Mouse (Mus musculus) thymus, adult 18-20 months (tissue): ENCODE measurements around the gene Prkd2.

Experiments used
- DNase-seq, 2 experiments: peaks; one replicate each; pipeline ENCODE4 v3.0.0; 2022; ENCODE audit warnings: mixed read lengths in 2 of 2

Gene Prkd2

GRCm38 (mm10) chr7:16903439-16903955, 60.8 kb downstream of the Prkd2 start:
- DNase-seq, result no peak

DNA sequence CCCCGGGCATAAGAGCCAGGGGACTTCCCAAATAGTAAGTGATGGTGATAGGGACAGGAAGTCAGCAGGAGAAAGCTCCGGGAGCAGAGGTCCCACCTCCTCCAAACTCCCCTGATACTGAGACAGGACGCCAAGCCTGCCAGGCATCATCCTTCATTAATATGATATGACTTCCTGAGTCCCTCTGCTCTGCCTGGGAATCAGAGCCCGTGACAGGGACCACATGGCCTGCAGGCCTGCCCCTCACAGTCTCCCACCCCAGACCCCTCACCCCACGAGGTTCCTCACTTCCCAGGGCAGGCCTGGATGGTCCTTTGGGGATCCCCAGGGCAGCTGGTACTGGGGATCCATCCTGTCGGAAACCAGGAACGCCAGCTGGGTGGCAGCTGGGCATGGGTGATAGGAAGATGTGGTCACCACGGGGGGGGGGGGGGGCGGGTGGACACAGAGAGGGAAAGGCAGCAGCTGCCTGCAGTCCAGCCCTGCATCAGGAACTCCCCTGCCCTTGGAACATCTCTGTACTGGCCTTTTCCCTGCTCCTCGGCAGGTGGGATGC, 61.5 kb downstream of the Prkd2 start:
- DNase-seq, result no peak

DNA sequence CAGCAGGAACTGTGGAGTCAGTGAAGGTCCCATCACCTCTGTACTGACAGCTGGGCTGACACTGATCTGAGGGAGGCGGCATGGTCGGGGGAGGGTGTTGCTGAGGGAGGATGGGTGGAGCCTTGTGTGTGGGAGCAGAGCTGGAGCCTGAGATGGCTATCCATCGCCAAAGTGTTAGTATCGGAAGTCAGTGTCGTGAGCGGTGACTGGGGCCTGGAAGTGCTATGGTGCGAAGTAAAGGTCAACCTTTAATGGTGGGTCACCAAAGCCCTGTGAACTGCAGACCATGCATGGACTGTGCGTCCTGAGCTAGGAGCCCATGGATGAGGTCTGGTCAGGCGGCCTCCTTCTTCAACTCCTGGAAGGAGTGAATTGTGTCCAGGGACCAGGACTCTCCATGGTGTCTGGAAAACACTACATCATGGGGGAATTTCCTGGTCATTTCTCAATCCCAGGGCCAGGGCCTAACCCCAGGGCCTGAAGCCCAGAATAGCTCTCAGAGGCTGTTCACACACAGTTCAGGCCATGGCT, 62.9 kb downstream of the Prkd2 start:
- no peak for DNase-seq

GRCm38 (mm10) chr7:16906281-16906680, 63.6 kb downstream of the Prkd2 start, which contains the start of gene Ptgir:
TSS of gene Ptgir (plus strand) at chr7:16906490.
- DNase-seq, result no peak

GRCm38 (mm10) chr7:16906889-16907559, 64.3 kb downstream of the Prkd2 start:
- no peak for DNase-seq

DNA sequence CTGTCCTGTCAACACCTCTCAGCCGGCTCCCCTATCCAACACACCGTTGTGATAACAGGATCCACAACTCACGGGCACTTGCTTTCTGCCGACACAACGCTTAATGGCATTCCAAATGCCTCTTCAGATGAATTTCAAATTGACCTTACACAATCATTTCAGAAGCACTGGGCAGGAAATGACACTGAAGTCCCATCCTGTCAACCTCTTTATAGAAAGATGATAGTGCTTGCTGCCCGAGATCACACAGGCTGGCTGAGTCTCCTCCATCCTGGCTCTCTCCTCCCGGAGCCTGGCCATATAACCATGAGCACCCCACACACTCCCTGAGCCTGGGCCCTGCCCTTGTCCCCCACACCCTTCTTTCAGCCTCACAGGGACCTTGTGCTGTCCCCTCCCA, 65.1 kb downstream of the Prkd2 start:
- no peak for DNase-seq

GRCm38 (mm10) chr7:16908367-16908766, 65.7 kb downstream of the Prkd2 start:
- no peak for DNase-seq

DNA sequence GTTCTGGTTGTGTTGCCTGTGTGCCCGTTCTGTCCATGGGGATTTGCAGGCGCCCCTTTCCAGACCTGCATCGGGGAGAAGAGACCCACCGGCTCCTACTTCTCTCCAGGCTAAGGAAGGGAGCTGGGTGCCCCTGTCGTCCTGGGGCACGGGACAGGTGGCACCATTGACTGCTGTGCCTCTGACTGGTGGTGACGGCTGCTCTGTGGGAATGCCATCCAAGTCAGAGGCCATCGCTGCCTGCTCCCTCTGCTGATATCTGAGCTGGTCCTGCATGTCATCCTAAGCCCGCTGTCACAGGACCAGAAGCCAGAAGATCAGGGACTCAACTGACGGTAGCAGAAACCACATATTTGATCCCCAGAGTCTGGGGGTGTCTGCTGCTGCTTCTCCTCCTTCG, 66.2 kb downstream of the Prkd2 start:
- DNase-seq, result no peak

- no peak for DNase-seq
These were observed 67.2 kb downstream of the Prkd2 start for GRCm38 (mm10) chr7:16909909-16910308.

- DNase-seq, result no peak
These were observed 69.2 kb downstream of the Prkd2 start for GRCm38 (mm10) chr7:16911904-16912303.

- no peak for DNase-seq
These were observed 69.7 kb downstream of the Prkd2 start for GRCm38 (mm10) chr7:16912360-16912759.

DNA sequence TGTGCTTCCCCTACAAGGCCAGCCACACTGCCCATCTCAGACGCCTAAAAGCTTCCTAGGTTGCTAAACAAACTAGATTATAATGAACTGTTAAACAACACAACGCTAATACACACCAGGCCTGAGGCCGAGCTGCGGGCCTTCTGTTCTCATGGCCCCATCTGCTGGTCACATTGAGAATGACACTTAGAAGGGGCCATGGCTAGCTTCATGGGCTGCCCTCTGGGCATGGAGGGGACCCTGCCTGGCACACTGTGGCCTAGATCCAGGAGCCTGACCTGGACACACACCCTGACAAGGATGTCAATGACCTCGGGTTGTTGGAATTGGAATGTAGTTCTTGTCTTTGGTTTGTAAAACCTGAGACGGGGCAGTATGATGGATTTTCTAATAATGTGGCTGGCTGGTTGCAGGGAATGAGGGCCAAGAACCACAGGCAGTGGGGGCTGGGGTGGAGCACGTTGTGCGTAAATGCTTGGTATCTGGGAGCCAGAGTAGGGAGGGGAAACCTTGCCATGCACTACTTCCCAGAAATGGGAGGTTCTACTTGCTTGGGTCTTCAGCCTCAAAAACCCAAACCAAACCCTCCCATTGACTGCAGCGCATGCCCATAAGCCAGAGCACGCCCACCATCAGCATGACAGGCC, 71.2 kb downstream of the Prkd2 start:
- DNase-seq, result no peak

DNA sequence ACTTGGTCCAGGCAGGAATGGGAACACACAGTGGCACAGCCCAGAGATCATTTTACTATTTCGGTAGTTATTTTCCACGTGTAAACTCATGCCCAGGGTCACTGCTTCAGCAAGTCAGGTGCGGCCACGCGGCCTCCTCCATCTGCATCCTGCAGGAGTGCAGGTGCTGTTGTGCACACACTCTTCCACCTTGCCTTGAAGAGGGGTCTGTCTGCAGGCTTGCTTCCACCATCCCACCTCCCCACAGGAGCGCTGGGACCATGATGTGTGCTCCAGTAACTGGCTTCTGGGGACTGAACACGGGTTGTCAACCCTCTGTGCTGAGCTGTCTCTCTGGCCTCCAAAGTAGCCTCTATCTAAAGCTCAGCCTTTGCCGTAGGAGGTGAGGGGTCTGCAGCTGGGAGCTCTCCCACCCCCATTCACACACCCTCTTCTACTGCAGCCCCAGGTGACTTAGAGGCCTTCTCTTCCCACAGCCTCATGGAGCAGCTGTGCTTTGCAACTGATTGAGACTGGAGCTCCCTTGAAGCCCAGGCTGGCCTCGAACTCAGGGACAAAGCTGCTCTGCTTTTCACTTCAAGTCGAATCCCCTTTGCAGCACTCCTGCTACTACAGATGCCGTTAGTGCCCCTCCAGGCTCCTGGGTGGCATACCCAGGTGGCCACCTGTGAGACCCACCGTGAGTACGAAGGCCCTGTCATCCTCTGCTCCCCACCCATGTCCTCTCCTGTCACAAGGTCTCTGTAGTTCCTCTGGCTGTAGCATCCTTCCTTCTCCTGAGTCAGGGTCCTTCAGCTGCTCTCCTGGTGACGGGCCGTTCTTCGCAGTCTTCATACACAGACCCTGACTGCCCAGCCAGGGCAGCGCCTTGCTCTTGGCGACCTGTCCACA, 72.0 kb downstream of the Prkd2 start:
- no peak for DNase-seq

DNA sequence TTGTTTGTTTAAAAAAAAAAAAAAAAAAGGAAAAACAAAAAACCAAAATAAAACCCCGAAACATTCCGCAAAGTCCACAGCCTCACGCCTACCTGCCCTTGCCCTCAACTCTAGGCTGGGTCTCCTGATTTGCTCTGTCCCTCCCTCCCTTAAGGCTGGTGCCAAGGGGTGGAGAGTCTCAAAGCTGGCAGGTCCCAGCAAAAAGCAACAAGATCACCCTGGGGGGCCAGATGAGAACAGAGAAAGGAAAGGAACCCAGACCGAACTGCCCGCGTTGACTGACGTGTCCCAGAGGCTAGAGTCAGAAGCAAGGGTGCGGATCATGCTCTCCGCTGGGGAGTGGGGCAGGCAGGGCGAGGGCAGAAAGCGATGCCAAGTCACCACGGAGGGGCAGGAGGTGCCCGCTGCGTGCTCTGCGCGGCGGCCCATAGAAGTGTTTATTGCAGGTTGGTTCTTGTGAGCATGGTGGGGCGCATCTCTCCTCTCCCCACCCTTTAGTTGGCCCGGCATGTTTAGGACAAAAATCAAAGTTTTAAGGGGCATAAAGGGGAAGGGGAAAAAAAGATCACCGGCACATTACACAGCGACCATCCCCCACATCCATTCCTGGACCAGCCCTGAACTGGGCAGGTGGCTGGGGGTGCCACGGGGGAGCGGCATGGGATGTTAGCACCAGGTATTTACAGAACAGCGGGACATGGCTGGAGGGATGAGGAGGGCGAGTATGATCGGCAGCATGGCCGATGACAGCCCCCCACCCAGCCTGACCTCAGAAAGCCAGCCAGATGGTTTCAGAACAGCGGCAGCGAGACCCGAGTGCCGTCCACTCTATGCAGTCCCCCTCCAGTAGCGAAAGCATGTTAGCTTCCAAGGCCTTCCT, 73.0 kb downstream of the Prkd2 start:
- no peak for DNase-seq

GRCm38 (mm10) chr7:16916342-16917265, 73.9 kb downstream of the Prkd2 start:
- DNase-seq, result no peak

DNA sequence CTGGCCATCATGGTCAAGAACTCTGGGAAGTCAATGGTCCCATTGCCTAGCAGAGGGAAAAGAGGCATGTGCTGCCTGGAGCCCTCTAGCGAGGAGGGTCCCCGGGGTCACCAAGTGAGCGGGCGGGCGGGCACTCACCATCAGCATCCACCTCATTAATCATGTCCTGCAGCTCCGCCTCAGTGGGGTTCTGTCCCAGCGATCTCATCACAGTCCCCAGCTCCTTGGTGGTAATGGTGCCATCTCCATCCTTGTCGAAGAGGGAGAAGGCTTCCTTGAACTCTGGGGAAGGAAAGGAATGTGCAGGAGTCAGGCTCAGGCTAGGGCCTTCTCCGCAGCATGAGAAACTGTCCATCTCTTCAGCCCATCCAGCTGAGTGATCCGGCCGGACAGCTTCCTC, 74.7 kb downstream of the Prkd2 start:
- DNase-seq, result no peak

- no peak for DNase-seq
These were observed 75.3 kb downstream of the Prkd2 start for GRCm38 (mm10) chr7:16918014-16918413.

DNA sequence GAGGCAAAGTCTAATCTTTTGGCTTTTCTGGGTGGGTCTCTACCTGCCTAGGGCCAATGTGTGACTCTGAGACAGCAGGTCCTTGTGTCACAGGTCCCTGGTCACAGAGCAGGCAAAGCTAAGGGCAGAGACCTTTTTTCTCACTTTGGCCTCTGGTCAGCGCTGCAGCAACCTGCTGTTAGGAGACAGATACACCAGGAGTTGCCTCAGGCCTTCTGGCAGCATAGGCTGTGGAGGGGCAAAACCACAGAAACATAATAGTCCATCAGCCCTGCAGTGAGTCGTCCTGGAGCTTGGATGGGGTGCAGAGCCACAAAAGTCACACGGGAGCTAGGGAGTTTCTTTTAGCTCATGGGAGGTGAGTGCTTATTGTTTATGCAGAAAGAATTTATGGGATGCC, 76.0 kb downstream of the Prkd2 start:
- no peak for DNase-seq

GRCm38 (mm10) chr7:16919395-16920149, 76.9 kb downstream of the Prkd2 start:
- DNase-seq, result no peak
